Mouse (Mus musculus): ENCODE data around the gene Ccdc152.
"Not testable (repeated sequence)": the region's sequence is repeated elsewhere in the genome, so short reads cannot be mapped to it uniquely, and the experiment has no call there.

Ccdc152 gene

GRCm38 (mm10) chr15:3279242-3279641 is 24.1 kb downstream of the Ccdc152 start:
- no peak for DNase-seq (ENCODE audit: low read depth in 2 of 2, low spot score in 2 of 2)

- DNase-seq (ENCODE audit: low read depth in 2 of 2, low spot score in 2 of 2) = no peak
These were observed 25.9 kb downstream of the Ccdc152 start for GRCm38 (mm10) chr15:3277391-3277790.

- no peak for DNase-seq (ENCODE audit: low read depth in 2 of 2, low spot score in 2 of 2)
These were observed 30.1 kb downstream of the Ccdc152 start for GRCm38 (mm10) chr15:3273191-3273590.

GRCm38 (mm10) chr15:3271216-3271615 is 32.1 kb downstream of the Ccdc152 start:
- no peak for DNase-seq (ENCODE audit: low read depth in 2 of 2, low spot score in 2 of 2)

- peak; percentile 32 to 64 for DNase-seq (ENCODE audit: low read depth in 2 of 2, low spot score in 2 of 2)
These were observed 32.7 kb downstream of the Ccdc152 start for GRCm38 (mm10) chr15:3270646-3271077.

- DNase-seq (ENCODE audit: low read depth in 2 of 2, low spot score in 2 of 2) = no peak
These were observed 33.2 kb downstream of the Ccdc152 start for GRCm38 (mm10) chr15:3269996-3270645.

- DNase-seq (ENCODE audit: low read depth in 2 of 2, low spot score in 2 of 2) = no peak
These were observed 33.8 kb downstream of the Ccdc152 start for GRCm38 (mm10) chr15:3269496-3269895.

GRCm38 (mm10) chr15:3268247-3268646 is 35.1 kb downstream of the Ccdc152 start, which contains the start of gene Selenop:
Gene Selenop (plus strand): TSS chr15:3268547.
- no peak for DNase-seq (ENCODE audit: low read depth in 2 of 2, low spot score in 2 of 2)

- no peak for DNase-seq (ENCODE audit: low read depth in 2 of 2, low spot score in 2 of 2)
These were observed 38.5 kb downstream of the Ccdc152 start for GRCm38 (mm10) chr15:3264828-3265227.

GRCm38 (mm10) chr15:3264293-3264692 is 39.0 kb downstream of the Ccdc152 start:
- DNase-seq (ENCODE audit: low read depth in 2 of 2, low spot score in 2 of 2) = no peak

- DNase-seq (ENCODE audit: low read depth in 2 of 2, low spot score in 2 of 2) = no peak
These were observed 40.4 kb downstream of the Ccdc152 start for GRCm38 (mm10) chr15:3262883-3263282.

- no peak for DNase-seq (ENCODE audit: low read depth in 2 of 2, low spot score in 2 of 2)
These were observed 43.0 kb downstream of the Ccdc152 start for GRCm38 (mm10) chr15:3260309-3260708.

- DNase-seq (ENCODE audit: low read depth in 2 of 2, low spot score in 2 of 2) = no peak
These were observed 44.3 kb downstream of the Ccdc152 start for GRCm38 (mm10) chr15:3259025-3259424.

GRCm38 (mm10) chr15:3251718-3252067 is 51.6 kb downstream of the Ccdc152 start:
- no peak for DNase-seq (ENCODE audit: low read depth in 2 of 2, low spot score in 2 of 2)

- no peak for DNase-seq (ENCODE audit: low read depth in 2 of 2, low spot score in 2 of 2)
These were observed 52.2 kb downstream of the Ccdc152 start for GRCm38 (mm10) chr15:3251031-3251717.

GRCm38 (mm10) chr15:3250620-3251019 is 52.7 kb downstream of the Ccdc152 start:
- no peak for DNase-seq (ENCODE audit: low read depth in 2 of 2, low spot score in 2 of 2)

- not testable (repeated sequence) for DNase-seq (ENCODE audit: low read depth in 2 of 2, low spot score in 2 of 2)
These were observed 58.3 kb downstream of the Ccdc152 start for GRCm38 (mm10) chr15:3245036-3245435.

- no peak for DNase-seq (ENCODE audit: low read depth in 2 of 2, low spot score in 2 of 2)
These were observed 65.4 kb downstream of the Ccdc152 start for GRCm38 (mm10) chr15:3237963-3238362.

- DNase-seq (ENCODE audit: low read depth in 2 of 2, low spot score in 2 of 2) = no peak
These were observed 67.0 kb downstream of the Ccdc152 start for GRCm38 (mm10) chr15:3236338-3236737.

- peak in 1 of 2 experiments; percentile 13 for DNase-seq (ENCODE audit: low read depth in 2 of 2, low spot score in 2 of 2)
These were observed 69.3 kb downstream of the Ccdc152 start for GRCm38 (mm10) chr15:3233837-3234551.

GRCm38 (mm10) chr15:3232168-3232835 is 71.0 kb downstream of the Ccdc152 start:
- DNase-seq (ENCODE audit: low read depth in 2 of 2, low spot score in 2 of 2) = no peak

Data from CD8-positive naive resting alpha-beta T cell, adult 2 months (primary cell).